Mouse (Mus musculus): ENCODE data around the gene Zcchc14.

Gene Zcchc14

DNA sequence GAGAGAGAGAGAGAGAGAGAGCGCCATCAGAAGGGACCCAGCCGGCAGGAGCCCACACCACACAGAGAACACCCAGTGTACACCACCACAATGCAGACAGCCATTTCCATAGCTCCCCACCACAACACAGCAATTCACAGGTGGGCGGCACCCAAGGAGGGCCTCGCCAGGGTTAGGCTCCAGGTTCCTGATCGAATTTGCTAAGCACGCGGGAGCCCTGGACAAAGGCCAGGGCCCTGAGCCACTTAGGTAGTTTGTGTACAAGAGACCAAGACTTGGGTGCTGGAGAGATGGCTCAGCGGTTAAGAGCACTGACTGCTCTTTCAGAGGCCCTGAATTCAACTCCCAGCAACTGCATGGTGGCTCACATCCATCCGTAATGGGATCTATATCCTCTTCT, 100.2 kb downstream of the Zcchc14 start:
- DNase-seq (ENCODE audit: low spot score in 2 of 2) = peak in 1 of 2 experiments; percentile 17

DNA sequence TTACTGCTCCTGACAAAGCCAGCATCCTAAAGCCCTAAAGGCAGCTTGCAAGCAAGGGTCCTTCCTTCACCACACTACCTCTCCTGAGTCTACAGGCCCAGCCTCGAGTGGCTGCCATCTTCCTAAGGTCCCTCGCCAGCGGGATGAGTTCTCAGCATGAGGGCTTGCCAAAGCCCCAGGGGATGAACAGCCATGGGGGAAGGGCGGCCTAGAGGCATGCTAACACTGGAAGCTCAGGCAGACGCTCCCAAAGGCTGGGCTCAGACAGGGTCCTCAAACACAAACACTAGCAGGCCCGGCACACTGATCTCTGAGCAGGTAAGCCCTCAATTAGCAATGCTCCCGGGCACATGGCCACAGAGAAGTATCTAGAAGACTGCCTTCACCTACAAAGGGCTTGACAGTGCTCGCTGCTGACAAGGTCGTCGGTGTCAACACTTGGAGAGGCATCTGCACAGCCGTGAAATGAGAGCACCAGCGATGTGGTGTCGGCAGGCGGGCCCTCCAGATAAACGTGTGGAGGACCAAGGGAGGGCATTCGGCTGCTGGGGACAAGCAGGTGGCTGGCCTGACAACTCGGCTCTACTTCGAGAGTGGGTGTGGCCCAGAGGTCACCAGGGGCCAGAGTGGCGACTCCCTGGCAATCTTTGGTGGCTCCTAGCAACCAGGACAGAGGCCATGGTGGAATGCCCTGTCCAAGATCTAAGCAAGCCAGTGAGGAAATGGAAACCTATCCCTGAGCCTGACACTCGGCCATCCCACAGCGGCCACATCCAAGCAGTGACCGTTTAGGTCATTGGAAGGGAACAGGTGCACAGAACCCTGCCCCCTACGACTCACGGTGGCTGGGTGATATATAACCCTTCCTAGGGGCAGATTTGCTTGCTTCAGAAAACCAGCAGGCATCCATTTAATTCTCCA, 101.4 kb downstream of the Zcchc14 start:
- peak in 1 of 2 experiments; percentile 17 for DNase-seq (ENCODE audit: low spot score in 2 of 2)

DNA sequence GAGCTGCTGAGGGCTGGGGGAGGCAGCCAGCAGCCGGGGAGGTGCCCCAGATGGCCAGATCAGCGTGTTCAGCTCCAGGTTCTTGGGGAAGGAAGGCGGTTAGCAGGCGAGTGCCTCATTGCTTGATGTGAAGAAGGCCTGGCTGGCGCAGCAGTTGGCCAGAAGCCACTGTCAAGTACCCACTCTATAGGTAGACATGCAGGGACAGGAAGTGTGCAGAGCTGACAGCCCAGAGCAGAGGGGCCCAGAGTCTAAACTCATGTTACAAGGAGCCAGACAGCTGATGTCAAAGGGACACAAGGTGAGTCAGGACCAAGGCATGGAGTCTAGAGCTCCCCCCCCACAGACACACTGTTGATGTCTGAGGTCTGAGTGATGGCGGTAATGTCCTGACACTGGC, 102.6 kb downstream of the Zcchc14 start:
- peak in 1 of 2 experiments; percentile 21 for DNase-seq (ENCODE audit: low spot score in 2 of 2)
